Mouse (Mus musculus) gastrocnemius, postnatal 14 days (tissue): ENCODE measurements around the gene Lpar1. TPM values are rescaled to one million over a fixed set of nuclear protein-coding genes. Genes with fewer than 3 reads are reported as not detected.

Experiments
- microRNA-seq, 2 experiments: library from miRNA; unstranded; fragments of <30 nt; microRNA quantifications; one replicate each; pipeline ENCODE4 v1.2.0; 2021
- total RNA-seq, 2 experiments: library from RNA; stranded (reverse); gene quantifications; 2 replicates each; pipeline ENCODE4 v1.2.3; 2021

Lpar1 gene
- total RNA-seq, 2 experiments from 2014 or later = 20.2 to 27.2 TPM

Small RNAs within 50 kb of the gene (microRNA-seq; reads per million reads assigned to microRNA genes)
- 0.64 to 1.0 reads per million in 2 experiments for gene Mir3095

Other genes starting within 250 kb of the Lpar1 start
- gene Olfr267, start 233.8 kb upstream of the Lpar1 start, total RNA-seq = under 1 TPM; 0.10 to 0.22 TPM